Mouse (Mus musculus) lung, embryonic 16.5 days (tissue): ENCODE measurements around the gene Fen1. TPM values are rescaled to one million over a fixed set of nuclear protein-coding genes. Genes with fewer than 3 reads are reported as not detected.
A peak's percentile ranks its signal among the peaks of the same experiment; 100 is the strongest.

ENCODE experiments used
- ATAC-seq: fragments of 200-750 bp; cut with Nextera tagmentation; 2 replicates; pipeline ENCODE4 v1.8.0; 2017; ENCODE audit warnings: low read depth, mild to moderate bottlenecking, moderate library complexity
- H3K27ac ChIP-seq: fragments of 300-500 bp; sonication (generic); 2 replicates; pipeline ENCODE4 v1.5.1; 2014; ENCODE audit warnings: mild to moderate bottlenecking, control low read depth, low read length
- H3K27me3 ChIP-seq: fragments of 300-500 bp; sonication (generic); 2 replicates; pipeline ENCODE4 v1.6.1; 2014; ENCODE audit warnings: low read depth, low read length, mixed read lengths; ENCODE audit not compliant: control insufficient read depth, insufficient read depth
- H3K36me3 ChIP-seq: fragments of 300-500 bp; sonication (generic); 2 replicates; pipeline ENCODE4 v1.6.1; 2014; ENCODE audit warnings: low read length; ENCODE audit not compliant: control insufficient read depth, insufficient read depth
- H3K4me1 ChIP-seq: fragments of 300-500 bp; sonication (generic); replicated peaks from 2 replicates; pipeline ENCODE4 v1.6.1; 2014; ENCODE audit warnings: low read length, mixed read lengths; ENCODE audit not compliant: control insufficient read depth, insufficient read depth
- H3K4me2 ChIP-seq: fragments of 300-500 bp; sonication (generic); 2 replicates; pipeline ENCODE4 v1.6.1; 2014; ENCODE audit warnings: low read depth, low read length, control low read depth
- H3K4me3 ChIP-seq: fragments of 300-500 bp; sonication (generic); 2 replicates; pipeline ENCODE4 v1.5.1; 2014; ENCODE audit warnings: mild to moderate bottlenecking, low read length, control low read depth
- H3K9ac ChIP-seq: fragments of 300-500 bp; sonication (generic); 2 replicates; pipeline ENCODE4 v1.6.1; 2014; ENCODE audit warnings: low read length, control low read depth
- H3K9me3 ChIP-seq: fragments of 300-500 bp; sonication (generic); 2 replicates; pipeline ENCODE4 v1.6.1; 2016; ENCODE audit warnings: low read length; ENCODE audit not compliant: control insufficient read depth
- WGBS: fragments of 180-500 bp; shearing (Covaris S2); extraction: QIAGEN DNeasy Blood & Tissue Kit; methylation state at CpG from one replicate; pipeline ENCODE4 v1.1.7; 2014; 5-methylcytosine and 5-hydroxymethylcytosine counted together
- polyA plus RNA-seq: library from polyadenylated mRNA; unstranded; fragments of >200 nt; fragmentation: Nextera tagmentation; extraction: Ambion mirVana; gene quantifications from 2 replicates; pipeline ENCODE4 v1.2.1, GENCODE M21; 2015

Fen1 gene
- polyA plus RNA-seq, 1 experiment from 2014 or later: 106 TPM

DNA sequence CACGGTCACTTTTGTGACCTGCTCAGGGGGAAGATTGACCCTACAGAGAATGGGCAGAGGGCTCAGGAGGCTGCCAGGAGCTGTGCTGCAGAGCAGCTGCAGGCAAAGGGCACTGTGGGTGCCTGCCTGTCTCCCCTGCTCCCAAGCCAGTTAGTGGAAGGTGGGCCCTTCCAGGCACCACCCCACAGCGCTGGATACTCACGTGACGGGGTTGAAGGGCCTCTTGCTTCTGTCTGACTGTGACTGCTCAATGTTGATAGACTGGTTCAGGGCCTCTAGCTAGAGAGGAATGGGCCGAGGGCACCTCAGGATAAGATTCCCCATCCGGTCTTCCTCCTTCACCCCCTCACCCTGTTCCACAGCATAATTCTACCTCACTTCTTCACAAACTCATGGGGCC lies 15.6 kb upstream of the Fen1 start:
- WGBS: 39% methylated on average over 6 of the region's 6 CpGs
- peak overlapping the region; percentile 34; the same call in 1 of the 2 replicates for H3K9ac ChIP-seq
- ATAC-seq: peak; percentile 79
- peak overlapping the region; percentile 61; the same call in 1 of the 2 replicates for H3K27ac ChIP-seq
- no peaks in the 10 kb centered on the region for H3K9me3 ChIP-seq
- no peaks in the 10 kb centered on the region for H3K36me3 ChIP-seq
- peaks cover 11% of the 10 kb centered on the region; the same call in 1 of the 2 replicates for H3K4me1 ChIP-seq
- H3K27me3 ChIP-seq: no peaks in the 10 kb centered on the region
- no peak overlapping the region for H3K4me3 ChIP-seq
- no peak overlapping the region for H3K4me2 ChIP-seq

DNA sequence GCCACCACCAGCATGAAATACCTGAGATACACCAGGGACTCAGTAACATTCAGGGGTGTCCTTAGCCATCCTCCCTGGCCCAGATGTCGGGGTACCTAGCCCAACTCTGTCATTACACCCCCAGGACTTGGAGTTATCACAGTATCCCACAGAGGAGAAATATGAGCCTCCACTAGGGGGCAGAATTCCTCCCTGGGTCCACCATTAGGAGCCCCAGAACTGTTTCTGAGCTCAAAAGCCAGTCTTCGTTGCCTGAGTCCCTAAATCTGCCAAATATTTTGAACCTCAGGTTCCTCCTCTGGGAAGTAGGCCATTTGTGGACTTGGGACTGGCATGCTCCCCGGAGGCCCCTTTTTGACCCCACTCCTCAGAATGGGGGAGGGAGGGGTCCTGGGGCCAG lies 15.1 kb upstream of the Fen1 start:
- peaks cover 11% of the 10 kb centered on the region; the same call in 1 of the 2 replicates for H3K4me1 ChIP-seq
- no peak overlapping the region for H3K4me3 ChIP-seq
- H3K27ac ChIP-seq: peak overlapping the region; percentile 61; the same call in 1 of the 2 replicates
- no peak overlapping the region for H3K4me2 ChIP-seq
- H3K27me3 ChIP-seq: no peaks in the 10 kb centered on the region
- H3K9me3 ChIP-seq: no peaks in the 10 kb centered on the region
- H3K36me3 ChIP-seq: no peaks in the 10 kb centered on the region; the same call in 1 of the 2 replicates
- peak; percentile 50; the same call in 1 of the 2 replicates for ATAC-seq
- 28% methylated on average over 3 of the region's 3 CpGs for WGBS
- peak overlapping the region; percentile 34; the same call in 1 of the 2 replicates for H3K9ac ChIP-seq

GRCm38 (mm10) chr19:10216101-10216500 lies 12.1 kb upstream of the Fen1 start:
- no peaks in the 10 kb centered on the region for H3K27me3 ChIP-seq
- ATAC-seq: no peak
- 64% methylated on average over 8 of the region's 8 CpGs for WGBS
- H3K4me3 ChIP-seq: no peak overlapping the region
- H3K9me3 ChIP-seq: no peaks in the 10 kb centered on the region
- no peak overlapping the region for H3K4me2 ChIP-seq
- no peak overlapping the region for H3K27ac ChIP-seq
- H3K36me3 ChIP-seq: no peaks in the 10 kb centered on the region; the same call in none of the 2 replicates
- no peak overlapping the region for H3K9ac ChIP-seq
- H3K4me1 ChIP-seq: peaks cover 4% of the 10 kb centered on the region; the same call in 1 of the 2 replicates

GRCm38 (mm10) chr19:10213796-10214471 lies 10.0 kb upstream of the Fen1 start:
- Histone ChIP-seq H3K4me3 (no peak overlapping the region), H3K27ac (no peak overlapping the region), H3K4me2 (no peak overlapping the region), H3K4me1 (no peaks in the 10 kb centered on the region), H3K9ac (no peak overlapping the region), H3K27me3 (no peaks in the 10 kb centered on the region), H3K9me3 (no peaks in the 10 kb centered on the region), H3K36me3 (peaks cover 9% of the 10 kb centered on the region)
- WGBS: 86% methylated on average over 10 of the region's 10 CpGs
- no peak for ATAC-seq

DNA sequence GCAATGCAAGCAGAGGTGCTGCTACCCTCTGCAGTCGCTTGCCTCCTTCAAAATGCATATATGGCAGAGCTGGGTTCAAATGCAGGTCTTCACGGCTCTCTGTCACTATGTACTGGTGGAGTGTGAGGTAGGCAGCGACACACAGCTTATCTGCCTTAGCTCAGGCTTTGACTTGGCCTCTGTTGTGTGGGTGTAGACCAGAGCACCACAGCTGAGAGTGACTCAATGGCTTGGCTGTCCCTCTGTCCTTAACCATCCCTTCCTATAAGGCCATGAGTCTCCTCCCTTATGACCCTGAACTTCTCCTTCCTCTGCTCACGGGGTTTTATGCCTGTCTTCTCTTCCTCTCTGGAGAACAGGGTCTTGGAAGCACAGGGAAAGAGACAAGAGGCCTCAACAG lies 6.9 kb upstream of the Fen1 start:
- H3K36me3 ChIP-seq: peaks cover 16% of the 10 kb centered on the region
- no peaks in the 10 kb centered on the region for H3K27me3 ChIP-seq
- H3K4me2 ChIP-seq: no peak overlapping the region
- WGBS: 70% methylated on average over 4 of the region's 4 CpGs
- H3K9ac ChIP-seq: no peak overlapping the region
- H3K9me3 ChIP-seq: no peaks in the 10 kb centered on the region
- H3K4me1 ChIP-seq: no peaks in the 10 kb centered on the region
- no peak overlapping the region for H3K27ac ChIP-seq
- no peak overlapping the region for H3K4me3 ChIP-seq
- ATAC-seq: no peak

- Histone ChIP-seq H3K27me3 (no peaks in the 10 kb centered on the region), H3K4me3 (no peak overlapping the region), H3K4me1 (peaks cover 6% of the 10 kb centered on the region; the same call in 1 of the 2 replicates), H3K36me3 (peaks cover 16% of the 10 kb centered on the region), H3K9ac (no peak overlapping the region), H3K4me2 (no peak overlapping the region), H3K9me3 (no peaks in the 10 kb centered on the region), H3K27ac (no peak overlapping the region)
- no peak for ATAC-seq
- 72% methylated on average over 3 of the region's 3 CpGs for WGBS
These were observed 4.9 kb upstream of the Fen1 start for GRCm38 (mm10) chr19:10208851-10209250.

DNA sequence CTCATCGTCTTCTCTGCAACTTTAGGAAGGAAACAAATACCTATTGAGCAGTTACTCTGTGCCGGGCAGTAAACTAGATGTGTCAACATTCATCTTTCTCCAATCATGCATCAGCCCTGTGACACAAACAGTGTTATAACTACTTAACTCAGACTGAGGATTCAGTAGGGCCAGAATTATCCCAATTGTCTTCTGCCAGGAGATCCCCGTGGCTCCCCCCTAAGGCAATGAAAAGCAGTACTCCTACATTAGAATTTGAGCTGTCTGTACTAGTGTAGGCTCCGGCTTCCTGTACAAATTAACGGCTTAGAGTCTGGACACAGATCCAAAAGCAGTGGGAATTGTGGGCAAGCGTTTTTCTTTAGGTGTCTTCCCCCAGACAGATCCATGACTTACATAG lies 1.1 kb upstream of the Fen1 start:
- no peaks in the 10 kb centered on the region for H3K27me3 ChIP-seq
- H3K4me3 ChIP-seq: peak overlapping the region; percentile 72; the same call in 1 of the 2 replicates
- ATAC-seq: no peak
- H3K9me3 ChIP-seq: no peaks in the 10 kb centered on the region
- 57% methylated on average over 6 of the region's 6 CpGs for WGBS
- peak overlapping the region; percentile 80 for H3K9ac ChIP-seq
- peaks cover 13% of the 10 kb centered on the region for H3K4me1 ChIP-seq
- peak overlapping the region; percentile 76 for H3K4me2 ChIP-seq
- peaks cover 26% of the 10 kb centered on the region for H3K36me3 ChIP-seq
- H3K27ac ChIP-seq: peak overlapping the region; percentile 40

- no peaks in the 10 kb centered on the region for H3K27me3 ChIP-seq
- no peaks in the 10 kb centered on the region for H3K9me3 ChIP-seq
- 1% methylated on average over 5 of the region's 5 CpGs for WGBS
- peak; percentile 64 for ATAC-seq
- H3K36me3 ChIP-seq: peaks cover 28% of the 10 kb centered on the region
- H3K4me3 ChIP-seq: peak overlapping the region; percentile 72
- peak overlapping the region; percentile 80 for H3K9ac ChIP-seq
- peak overlapping the region; percentile 76 for H3K4me2 ChIP-seq
- H3K4me1 ChIP-seq: peaks cover 13% of the 10 kb centered on the region
- peak overlapping the region; percentile 79 for H3K27ac ChIP-seq
These were observed 640 bp upstream of the Fen1 start for GRCm38 (mm10) chr19:10204616-10205001.

GRCm38 (mm10) chr19:10203146-10203847 lies 672 bp downstream of the Fen1 start:
- H3K36me3 ChIP-seq: peaks cover 23% of the 10 kb centered on the region
- H3K4me1 ChIP-seq: peaks cover 13% of the 10 kb centered on the region
- 1% methylated on average over 23 of the region's 23 CpGs for WGBS
- no peaks in the 10 kb centered on the region for H3K9me3 ChIP-seq
- H3K9ac ChIP-seq: peak overlapping the region; percentile 80
- H3K4me2 ChIP-seq: peak overlapping the region; percentile 76
- ATAC-seq: no peak; the same call in 1 of the 2 replicates
- peak overlapping the region; percentile 79 for H3K27ac ChIP-seq
- H3K27me3 ChIP-seq: no peaks in the 10 kb centered on the region
- H3K4me3 ChIP-seq: peak overlapping the region; percentile 72
